Mouse (Mus musculus): Measurements from ENCODE around the gene Frmd5.

- TF ChIP-seq CTCF (IDR thresholded peaks at IDR 0.05; ENCODE audit: low read depth) (no peak), EP300 (IDR thresholded peaks at IDR 0.05; ENCODE audit: low read depth) (no peak)
These were observed 235.8 kb downstream of the Frmd5 start for GRCm38 (mm10) chr2:121570999-121571655.
